Mouse (Mus musculus) lung, postnatal 0 days (tissue): ENCODE measurements around the gene Psmd8. TPM values are rescaled to one million over a fixed set of nuclear protein-coding genes. Genes with fewer than 3 reads are reported as not detected.

Experiments used
- ATAC-seq: fragments of 200-750 bp; cut with Nextera tagmentation; 2 replicates; pipeline ENCODE4 v1.8.0; 2017; ENCODE audit warnings: moderate library complexity
- DNase-seq: peaks from one replicate; pipeline ENCODE4 v3.0.0-alpha.2; 2016; ENCODE audit warnings: low spot score
- H3K27ac ChIP-seq: fragments of 300-500 bp; sonication (generic); 2 replicates; pipeline ENCODE4 v1.5.1; 2014; ENCODE audit warnings: antibody characterized with exemption, mild to moderate bottlenecking, low read length, mixed read lengths
- H3K27me3 ChIP-seq: fragments of 300-500 bp; sonication (generic); replicated peaks from 2 replicates; pipeline ENCODE4 v1.6.1; 2014; ENCODE audit warnings: low read length, mixed read lengths; ENCODE audit not compliant: insufficient read depth
- H3K36me3 ChIP-seq: fragments of 300-500 bp; sonication (generic); 2 replicates; pipeline ENCODE4 v1.6.1; 2014; ENCODE audit warnings: low read length, mixed read lengths; ENCODE audit not compliant: insufficient read depth
- H3K4me1 ChIP-seq: fragments of 300-500 bp; sonication (generic); 2 replicates; pipeline ENCODE4 v1.6.1; 2014; ENCODE audit warnings: antibody characterized with exemption, low read depth, low read length, mixed read lengths; ENCODE audit not compliant: insufficient read depth
- H3K4me2 ChIP-seq: fragments of 300-500 bp; sonication (generic); replicated peaks from 2 replicates; pipeline ENCODE4 v1.6.1; 2014; ENCODE audit warnings: low read depth, mild to moderate bottlenecking, low read length, moderate library complexity, mixed read lengths
- H3K4me3 ChIP-seq: fragments of 300-500 bp; sonication (generic); 2 replicates; pipeline ENCODE4 v1.5.1; 2014; ENCODE audit warnings: low read depth, low read length
- H3K9ac ChIP-seq: fragments of 300-500 bp; sonication (generic); replicated peaks from 2 replicates; pipeline ENCODE4 v1.6.1; 2014; ENCODE audit warnings: low read depth, mild to moderate bottlenecking
- H3K9me3 ChIP-seq: fragments of 300-500 bp; sonication (generic); 2 replicates; pipeline ENCODE4 v1.6.1; 2016; ENCODE audit warnings: low read length, mixed read lengths
- CTCF ChIP-seq: IDR thresholded peaks from 2 replicates; pipeline ENCODE4 v1.5.1; 2016; ENCODE audit warnings: antibody characterized with exemption, mild to moderate bottlenecking
- EP300 ChIP-seq: IDR thresholded peaks from 2 replicates; pipeline ENCODE4 v1.6.1; 2016; ENCODE audit warnings: antibody characterized with exemption, mild to moderate bottlenecking, control low read depth
- WGBS: fragments of 180-500 bp; shearing (Covaris S2); extraction: QIAGEN DNeasy Blood & Tissue Kit; methylation state at CpG from one replicate; pipeline ENCODE4 v1.1.7; 2014; 5-methylcytosine and 5-hydroxymethylcytosine counted together
- polyA plus RNA-seq: library from polyadenylated mRNA; unstranded; fragments of >200 nt; fragmentation: Nextera tagmentation; extraction: Ambion mirVana; gene quantifications from 2 replicates; pipeline ENCODE4 v1.2.1, GENCODE M21; 2015

Psmd8 gene
- polyA plus RNA-seq, 1 experiment from 2014 or later: 250 TPM

GRCm38 (mm10) chr7:29137429-29137828 is 43.1 kb downstream of the Psmd8 start:
- Histone ChIP-seq H3K27ac (no peak overlapping the region), H3K9ac (no peak overlapping the region), H3K9me3 (no peaks in the 10 kb centered on the region), H3K4me2 (no peak overlapping the region), H3K4me3 (no peak overlapping the region), H3K36me3 (no peaks in the 10 kb centered on the region), H3K27me3 (no peaks in the 10 kb centered on the region), H3K4me1 (no peaks in the 10 kb centered on the region)
- DNase-seq (no peak), ATAC-seq (no peak)
- TF ChIP-seq CTCF: no peak
- no peak for TF ChIP-seq EP300
- WGBS: 41% methylated on average over 16 of the region's 16 CpGs

- ATAC-seq (peak; percentile 65), DNase-seq (peak; percentile 40)
- H3K9me3 ChIP-seq: no peaks in the 10 kb centered on the region
- no peaks in the 10 kb centered on the region for H3K4me1 ChIP-seq
- peak within 1 kb of the TSS; percentile 44 for H3K4me2 ChIP-seq
- no peak within 1 kb of the TSS for H3K9ac ChIP-seq
- peak within 1 kb of the TSS; percentile 12; the same call in 1 of the 2 replicates for H3K4me3 ChIP-seq
- no peaks in the 10 kb centered on the region for H3K36me3 ChIP-seq
- no peaks in the 10 kb centered on the region for H3K27me3 ChIP-seq
- TF ChIP-seq CTCF: no peak
- TF ChIP-seq EP300: no peak
- 3% methylated on average over 14 of the region's 20 CpGs for WGBS
- no peak within 1 kb of the TSS for H3K27ac ChIP-seq
These were observed 45.7 kb downstream of the Psmd8 start, which contains the start of gene Rasgrp4 for GRCm38 (mm10) chr7:29134693-29135386. Gene Rasgrp4, plus strand, starts transcription at chr7:29134851.

- peak overlapping the region; percentile 12; the same call in 1 of the 2 replicates for H3K4me3 ChIP-seq
- H3K27me3 ChIP-seq: no peaks in the 10 kb centered on the region
- no peak overlapping the region for H3K9ac ChIP-seq
- DNase-seq (no peak), ATAC-seq (no peak)
- TF ChIP-seq EP300 (no peak), CTCF (no peak)
- H3K36me3 ChIP-seq: no peaks in the 10 kb centered on the region
- WGBS: 5% methylated on average over 4 of the region's 4 CpGs
- no peaks in the 10 kb centered on the region for H3K9me3 ChIP-seq
- no peaks in the 10 kb centered on the region for H3K4me1 ChIP-seq
- H3K27ac ChIP-seq: no peak overlapping the region
- peak overlapping the region; percentile 44; the same call in 1 of the 2 replicates for H3K4me2 ChIP-seq
These were observed 46.3 kb downstream of the Psmd8 start for GRCm38 (mm10) chr7:29134230-29134629.

- H3K4me1 ChIP-seq: peaks cover 4% of the 10 kb centered on the region; the same call in 1 of the 2 replicates
- H3K27ac ChIP-seq: no peak overlapping the region
- no peak overlapping the region for H3K4me3 ChIP-seq
- no peaks in the 10 kb centered on the region for H3K9me3 ChIP-seq
- DNase-seq (peak; percentile 61), ATAC-seq (no peak)
- H3K27me3 ChIP-seq: no peaks in the 10 kb centered on the region
- H3K36me3 ChIP-seq: no peaks in the 10 kb centered on the region
- WGBS: 72% methylated on average over 2 of the region's 2 CpGs
- TF ChIP-seq EP300 (no peak), CTCF (peak; percentile 73)
- no peak overlapping the region for H3K4me2 ChIP-seq
- no peak overlapping the region for H3K9ac ChIP-seq
These were observed 51.8 kb downstream of the Psmd8 start for GRCm38 (mm10) chr7:29128725-29129124.

GRCm38 (mm10) chr7:29126173-29126915 is 54.2 kb downstream of the Psmd8 start:
- peak; percentile 59 for ATAC-seq
- Histone ChIP-seq H3K27ac (no peak overlapping the region), H3K9me3 (no peaks in the 10 kb centered on the region), H3K4me3 (no peak overlapping the region), H3K27me3 (no peaks in the 10 kb centered on the region), H3K4me1 (peaks cover 4% of the 10 kb centered on the region; the same call in 1 of the 2 replicates), H3K9ac (no peak overlapping the region), H3K4me2 (no peak overlapping the region), H3K36me3 (no peaks in the 10 kb centered on the region)
- 7% methylated on average over 7 of the region's 7 CpGs for WGBS
- peak; percentile 59 for DNase-seq
- TF ChIP-seq EP300: no peak
- peak; percentile 78 for TF ChIP-seq CTCF

- TF ChIP-seq CTCF (no peak), EP300 (no peak)
- peak; percentile 82 for DNase-seq
- Histone ChIP-seq H3K4me2 (peak within 1 kb of the TSS; percentile 40), H3K9me3 (no peaks in the 10 kb centered on the region), H3K27ac (no peak within 1 kb of the TSS), H3K4me1 (peaks cover 4% of the 10 kb centered on the region; the same call in 1 of the 2 replicates), H3K9ac (no peak within 1 kb of the TSS), H3K4me3 (no peak within 1 kb of the TSS), H3K27me3 (no peaks in the 10 kb centered on the region), H3K36me3 (no peaks in the 10 kb centered on the region)
- 2% methylated on average over 16 of the region's 16 CpGs for WGBS
- peak; percentile 90 for ATAC-seq
These were observed 55.5 kb downstream of the Psmd8 start, which contains the start of gene Ryr1 for GRCm38 (mm10) chr7:29124970-29125369. Gene Ryr1, minus strand, starts transcription at chr7:29125179.

Other genes with a start within 250 kb of the Psmd8 start
- 202 and 218 TPM in 2 replicates for gene Actn4, start 218.4 kb downstream of the Psmd8 start, polyA plus RNA-seq
- gene Eif3k, start 198.8 kb downstream of the Psmd8 start, polyA plus RNA-seq: 287 and 294 TPM in 2 replicates
- 2.0 and 3.5 TPM in 2 replicates for gene Map4k1, start 198.7 kb downstream of the Psmd8 start, polyA plus RNA-seq
- 0.01 and 0.05 TPM in 2 replicates for gene Ryr1, start 55.5 kb downstream of the Psmd8 start, polyA plus RNA-seq
- gene Rasgrp4, start 45.9 kb downstream of the Psmd8 start, polyA plus RNA-seq: 1.3 and 2.4 TPM in 2 replicates
- gene Fam98c, start 24.5 kb downstream of the Psmd8 start, polyA plus RNA-seq: 35.7 and 40.2 TPM in 2 replicates
- 0.11 and 0.44 TPM in 2 replicates for gene Ggn, start 10.5 kb downstream of the Psmd8 start, polyA plus RNA-seq
- gene Spred3, start 10.3 kb downstream of the Psmd8 start, polyA plus RNA-seq: 0.95 and 0.98 TPM in 2 replicates
- gene Catsperg1, start 33.3 kb upstream of the Psmd8 start, polyA plus RNA-seq: 0.81 and 1.00 TPM in 2 replicates
- gene Kcnk6, start 51.8 kb upstream of the Psmd8 start, polyA plus RNA-seq: 2.2 and 2.4 TPM in 2 replicates
- gene Yif1b, start 57.6 kb upstream of the Psmd8 start, polyA plus RNA-seq: 93.9 and 96.2 TPM in 2 replicates
- 123 and 134 TPM in 2 replicates for gene 2200002D01Rik, start 67.8 kb upstream of the Psmd8 start, polyA plus RNA-seq
- gene Spint2, start 101.2 kb upstream of the Psmd8 start, polyA plus RNA-seq: 429 and 453 TPM in 2 replicates
- 222 and 246 TPM in 2 replicates for gene Ppp1r14a, start 108.6 kb upstream of the Psmd8 start, polyA plus RNA-seq
- gene Dpf1, start 123.2 kb upstream of the Psmd8 start, polyA plus RNA-seq: 2.0 and 2.5 TPM in 2 replicates